Mouse (Mus musculus) megakaryocyte, embryonic 14.5 days (primary cell): ENCODE measurements around the gene Gm29776.

Experiments used
- FLI1 ChIP-seq: IDR thresholded peaks from 2 replicates; pipeline ENCODE4 v1.6.1; 2012; ENCODE audit warnings: low read length, inconsistent platforms, mixed read lengths
- GATA1 ChIP-seq: IDR thresholded peaks from 3 replicates; pipeline ENCODE4 v1.6.1; 2012; ENCODE audit warnings: mixed read lengths, low read length, inconsistent platforms, borderline replicate concordance

DNA sequence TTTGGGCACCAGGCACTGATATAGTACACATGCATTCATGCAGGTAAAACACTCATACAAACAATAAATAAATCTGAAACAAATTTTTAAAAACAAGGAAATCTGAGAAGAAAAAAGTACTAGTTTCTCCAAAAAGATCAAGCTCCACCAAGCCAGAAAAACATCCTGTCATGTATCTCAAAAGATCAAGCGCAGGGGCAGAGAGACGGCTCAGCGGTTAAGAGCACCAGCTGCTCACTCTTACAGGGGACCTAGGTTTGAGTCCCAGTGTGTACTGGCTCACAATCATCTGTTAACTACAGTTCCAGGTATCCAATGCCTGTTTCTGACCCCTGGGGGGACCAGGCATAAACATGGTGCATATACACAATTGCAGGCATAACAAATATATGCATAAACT is 16.2 kb downstream of the Gm29776 start:
- TF ChIP-seq GATA1 = no peak
- TF ChIP-seq FLI1 = no peak
